ENCODE assay signal across 8 mouse cellular contexts in genomic region chr14:104038628-104039325, GRCm38 (mm10).
A peak's percentile ranks its signal among the peaks of the same experiment; 100 is the strongest.
DNase-seq lines count a peak whose midpoint lies in the region; ATAC-seq and TF ChIP-seq lines count a peak whose summit lies in the region.

No protein-coding gene starts in this region.

- no peak for ATAC-seq in liver, embryonic 12.5 days
- peak; percentile 42; the same call in 1 of the 2 replicates for ATAC-seq in stomach, embryonic 14.5 days (ENCODE audit: insufficient number of reproducible peaks, insufficient read depth, low FRiP score, low read depth)

- H3K27me3 ChIP-seq in liver, embryonic 12.5 days (replicated peaks): no peaks in the 10 kb centered on the region
- H3K27me3 ChIP-seq in cerebellum, adult 2 months (ENCODE audit: control insufficient read depth, insufficient read depth, low read length): no peaks in the 10 kb centered on the region; the same call in 1 of the 2 replicates
- no peaks in the 10 kb centered on the region for H3K27me3 ChIP-seq in stomach, embryonic 14.5 days (ENCODE audit: control insufficient read depth, insufficient read depth, low read length)

- H3K4me2 ChIP-seq in liver, embryonic 12.5 days: no peak overlapping the region
- no peak overlapping the region for H3K4me2 ChIP-seq in stomach, embryonic 14.5 days (replicated peaks; ENCODE audit: low read depth, low read length)

- no peak overlapping the region for H3K9ac ChIP-seq in liver, embryonic 12.5 days
- H3K9ac ChIP-seq in stomach, embryonic 14.5 days (replicated peaks; ENCODE audit: low read depth, low read length): no peak overlapping the region

- H3K27ac ChIP-seq in liver, embryonic 12.5 days: no peak overlapping the region
- H3K27ac ChIP-seq in cerebellum, adult 2 months (ENCODE audit: insufficient read depth, low read length): no peak overlapping the region
- no peak overlapping the region for H3K27ac ChIP-seq in stomach, embryonic 14.5 days (ENCODE audit: low read length)

- peak; percentile 92 for TF ChIP-seq CTCF in cerebellum, adult 2 months (IDR thresholded peaks at IDR 0.05; ENCODE audit: borderline replicate concordance, insufficient read depth, low read depth, low read length)

- peak; percentile 25 for DNase-seq in liver
- DNase-seq in cerebellum, adult 2 months: peak; percentile 38 to 59
- peak; percentile 73 for DNase-seq in forelimb bud, embryonic 11.5 days (ENCODE audit: low read depth, low spot score)
- peak; percentile 50 for DNase-seq in hindlimb bud, embryonic 11.5 days (ENCODE audit: extremely low spot score, low read depth, low spot score)
- DNase-seq in left cerebral cortex, adult 11 months (ENCODE audit: low spot score): peak; percentile 16
- DNase-seq in mesoderm, embryonic 11.5 days (ENCODE audit: low read depth, low spot score): peak; percentile 78

- no peaks in the 10 kb centered on the region for H3K9me3 ChIP-seq in liver, embryonic 12.5 days (replicated peaks)
- H3K9me3 ChIP-seq in stomach, embryonic 14.5 days (ENCODE audit: control insufficient read depth, low read depth, low read length): no peaks in the 10 kb centered on the region

- TF ChIP-seq POLR2A in cerebellum, adult 2 months (IDR thresholded peaks at IDR 0.05; ENCODE audit: borderline replicate concordance, insufficient read depth, low read length): no peak

- H3K4me1 ChIP-seq in liver, embryonic 12.5 days: no peaks in the 10 kb centered on the region
- no peaks in the 10 kb centered on the region for H3K4me1 ChIP-seq in cerebellum, adult 2 months (ENCODE audit: control insufficient read depth, insufficient read depth, low read length)
- no peaks in the 10 kb centered on the region for H3K4me1 ChIP-seq in stomach, embryonic 14.5 days (ENCODE audit: control insufficient read depth, insufficient read depth, low read length)

- no peaks in the 10 kb centered on the region for H3K36me3 ChIP-seq in liver, embryonic 12.5 days
- no peaks in the 10 kb centered on the region for H3K36me3 ChIP-seq in stomach, embryonic 14.5 days (ENCODE audit: control insufficient read depth, insufficient read depth, low read length)

- WGBS in liver, embryonic 12.5 days (ENCODE audit: insufficient replicate concordance): 11% methylated on average over 13 of the region's 13 CpGs
- 6% methylated on average over 13 of the region's 13 CpGs for WGBS in cerebellum, adult 2 months
- 10% methylated on average over 13 of the region's 13 CpGs for WGBS in stomach, embryonic 14.5 days

- H3K4me3 ChIP-seq in liver, embryonic 12.5 days: no peak overlapping the region
- H3K4me3 ChIP-seq in cerebellum, adult 2 months (replicated peaks; ENCODE audit: insufficient read depth, low read depth, low read length): no peak overlapping the region
- H3K4me3 ChIP-seq in stomach, embryonic 14.5 days (ENCODE audit: low read depth, low read length): no peak overlapping the region

Comparison
In these comparisons a context has a peak if more than half of its experiments do, and no peak if none do; other contexts are left out.
1. DNase-seq: peak in every context shown above with its lines; median percentile 78 in mesoderm, embryonic 11.5 days; 73 in forelimb bud, embryonic 11.5 days; 50 in hindlimb bud, embryonic 11.5 days; 48 in cerebellum, adult 2 months; 25 in liver; 16 in left cerebral cortex, adult 11 months.